Comparison of ENCODE assay signal across 8 mouse cellular contexts in genomic region chr17:79354174-79354443, GRCm38 (mm10). TPM values are rescaled to one million over a fixed set of nuclear protein-coding genes. Genes with fewer than 3 reads are reported as not detected.
DNase-seq lines count a peak whose midpoint lies in the region; ATAC-seq and TF ChIP-seq lines count a peak whose summit lies in the region.

No protein-coding gene starts in this region.

- H3K9ac ChIP-seq in kidney, embryonic 14.5 days (ENCODE audit: low read depth, low read length): peak overlapping the region; percentile 75
- H3K9ac ChIP-seq in MEL (ENCODE audit: control insufficient read depth, low read depth, low read length, poor library complexity, severe bottlenecking): peak overlapping the region; percentile 45
- peak overlapping the region; percentile 75 for H3K9ac ChIP-seq in hindbrain, embryonic 12.5 days
- H3K9ac ChIP-seq in midbrain, embryonic 13.5 days (replicated peaks): peak overlapping the region; percentile 90

- H3K9me3 ChIP-seq in kidney, embryonic 14.5 days (ENCODE audit: control insufficient read depth, low read length): no peaks in the 10 kb centered on the region
- H3K9me3 ChIP-seq in MEL (replicated peaks; ENCODE audit: insufficient read depth, low read length): no peaks in the 10 kb centered on the region
- H3K9me3 ChIP-seq in hindbrain, embryonic 12.5 days (replicated peaks): no peaks in the 10 kb centered on the region
- H3K9me3 ChIP-seq in midbrain, embryonic 13.5 days: no peaks in the 10 kb centered on the region

- H3K4me3 ChIP-seq in kidney, embryonic 14.5 days (ENCODE audit: low read length): peak overlapping the region; percentile 69
- H3K4me3 ChIP-seq in MEL (ENCODE audit: control insufficient read depth in 1 of 2, insufficient read depth in 1 of 2, low read depth in 2 of 2, low read length in 2 of 2): peak overlapping the region; percentile 68 to 73
- H3K4me3 ChIP-seq in hindbrain, embryonic 12.5 days: peak overlapping the region; percentile 68
- H3K4me3 ChIP-seq in midbrain, embryonic 13.5 days (replicated peaks): peak overlapping the region; percentile 82

- no peak for DNase-seq in kidney, adult 9 months
- no peak for DNase-seq in MEL (ENCODE audit: low read depth, low spot score)
- no peak for DNase-seq in cerebellum, postnatal 4 days (ENCODE audit: low spot score in 2 of 2)
- no peak for DNase-seq in ovary, postnatal 36 days (ENCODE audit: low spot score)
- no peak for DNase-seq in thymus, postnatal 10 days (ENCODE audit: low spot score in 2 of 2)

- TF ChIP-seq POLR2A in MEL (IDR thresholded peaks at IDR 0.05; ENCODE audit: control insufficient read depth in 1 of 2, insufficient read depth in 1 of 2, low read depth in 1 of 2, low read length in 2 of 2, poor library complexity in 1 of 2): no peak

- H3K36me3 ChIP-seq in kidney, embryonic 14.5 days (ENCODE audit: control insufficient read depth, insufficient read depth, low read length): no peaks in the 10 kb centered on the region
- no peaks in the 10 kb centered on the region for H3K36me3 ChIP-seq in MEL (ENCODE audit: control insufficient read depth in 1 of 2, insufficient read depth in 2 of 2, low read length in 2 of 2)
- H3K36me3 ChIP-seq in hindbrain, embryonic 12.5 days: no peaks in the 10 kb centered on the region; the same call in 1 of the 2 replicates
- H3K36me3 ChIP-seq in midbrain, embryonic 13.5 days: no peaks in the 10 kb centered on the region

- H3K79me2 ChIP-seq in MEL (ENCODE audit: control insufficient read depth, insufficient read depth, low read length, poor library complexity): no peaks in the 10 kb centered on the region; the same call in none of the 2 replicates

- peak overlapping the region; percentile 100 for H3K4me2 ChIP-seq in kidney, embryonic 14.5 days (replicated peaks; ENCODE audit: low read depth, low read length)
- peak overlapping the region; percentile 92 for H3K4me2 ChIP-seq in hindbrain, embryonic 12.5 days (replicated peaks)
- peak overlapping the region; percentile 86 for H3K4me2 ChIP-seq in midbrain, embryonic 13.5 days (replicated peaks)

- under 1% methylated on average over 6 of the region's 6 CpGs for WGBS in kidney, embryonic 14.5 days
- WGBS in hindbrain, embryonic 12.5 days: 0% methylated on average over 6 of the region's 6 CpGs
- WGBS in midbrain, embryonic 13.5 days: under 1% methylated on average over 6 of the region's 6 CpGs

- TF ChIP-seq RAD21 in MEL (IDR thresholded peaks at IDR 0.05; ENCODE audit: low read depth, low read length): no peak

- H3K4me1 ChIP-seq in kidney, embryonic 14.5 days (ENCODE audit: control insufficient read depth, insufficient read depth, low read length): no peaks in the 10 kb centered on the region; the same call in 1 of the 2 replicates
- 0 out of 4 replicates have a peak, but pooled peaks cover 0 to 6% of the 10 kb centered on the region in 2 experiments for H3K4me1 ChIP-seq in MEL (ENCODE audit: control insufficient read depth in 1 of 2, insufficient read depth in 2 of 2, low read length in 2 of 2)
- peaks cover 19% of the 10 kb centered on the region for H3K4me1 ChIP-seq in hindbrain, embryonic 12.5 days
- H3K4me1 ChIP-seq in midbrain, embryonic 13.5 days (replicated peaks): peaks cover 30% of the 10 kb centered on the region

- ATAC-seq in kidney, embryonic 14.5 days (ENCODE audit: low FRiP score, low TSS enrichment): no peak
- no peak for ATAC-seq in hindbrain, embryonic 12.5 days (ENCODE audit: low FRiP score)
- ATAC-seq in midbrain, embryonic 13.5 days: no peak

- no peak overlapping the region; the same call in 1 of the 2 replicates for H3K27ac ChIP-seq in kidney, embryonic 14.5 days (ENCODE audit: low read depth, low read length)
- peak overlapping the region; percentile 32 for H3K27ac ChIP-seq in MEL (ENCODE audit: control insufficient read depth, low read depth, low read length)
- H3K27ac ChIP-seq in hindbrain, embryonic 12.5 days: peak overlapping the region; percentile 92
- H3K27ac ChIP-seq in midbrain, embryonic 13.5 days: peak overlapping the region; percentile 92

- TF ChIP-seq CTCF in MEL (IDR thresholded peaks at IDR 0.05 in 2 of 3, conservative IDR thresholded peaks at IDR 0.05 in 1 of 3; ENCODE audit: control insufficient read depth in 1 of 3, insufficient read depth in 1 of 3, low read depth in 2 of 3, low read length in 3 of 3, poor library complexity in 1 of 3, severe bottlenecking in 1 of 3): no peak

- H3K27me3 ChIP-seq in kidney, embryonic 14.5 days (ENCODE audit: control insufficient read depth, insufficient read depth, low read length): peaks cover 16% of the 10 kb centered on the region
- H3K27me3 ChIP-seq in MEL (ENCODE audit: control insufficient read depth in 1 of 2, insufficient read depth in 2 of 2, low read length in 2 of 2): no peaks in the 10 kb centered on the region
- 0 out of 2 replicates have a peak, but pooled peaks cover 10% of the 10 kb centered on the region for H3K27me3 ChIP-seq in hindbrain, embryonic 12.5 days
- peaks cover 15% of the 10 kb centered on the region for H3K27me3 ChIP-seq in midbrain, embryonic 13.5 days

- TF ChIP-seq EP300 in MEL (IDR thresholded peaks at IDR 0.05; ENCODE audit: low read depth in 1 of 2, low read length in 2 of 2): no peak

TF ChIP-seq in MEL, 35 proteins besides CTCF, POLR2A, EP300 and RAD21:
- TF ChIP-seq MYB (IDR thresholded peaks at IDR 0.05; ENCODE audit: low read depth, low read length) (0 out of 2 replicates have a peak, but pooled peaks have one; percentile 34), MYC (IDR thresholded peaks at IDR 0.05; ENCODE audit: low read depth, low read length) (no peak), KAT2A (conservative IDR thresholded peaks at IDR 0.05; ENCODE audit: low read depth, low read length) (no peak), ELF1 (IDR thresholded peaks at IDR 0.05; ENCODE audit: low read depth, low read length) (no peak), MXI1 (IDR thresholded peaks at IDR 0.05; ENCODE audit: low read depth, low read length) (peak; percentile 15; the same call in 1 of the 2 replicates), ZNF384 (IDR thresholded peaks at IDR 0.05; ENCODE audit: low read depth, low read length) (peak; percentile 55; the same call in 1 of the 2 replicates), NRF1 (IDR thresholded peaks at IDR 0.05; ENCODE audit: insufficient read depth, low read depth, low read length, poor library complexity, severe bottlenecking) (0 out of 2 replicates have a peak, but pooled peaks have one; percentile 29)

RNA-seq across cellular contexts. Expression of gene Cdc42ep3, which starts 0.8 kb away (rescaled TPM):
- 35.6 and 38.2 TPM in 2 replicates for polyA plus RNA-seq in kidney, embryonic 14.5 days (2014; fragmentation: Nextera tagmentation; extraction: Ambion mirVana)
- total RNA-seq in MEL (2012; rRNA removed): 4.2 and 4.6 TPM in 2 replicates
- polyA plus RNA-seq in MEL (2012; ENCODE audit: insufficient read depth in 1 of 2, insufficient read length in 2 of 2, low read depth in 1 of 2, low replicate concordance in 2 of 2, missing spikeins in 1 of 2): 1 to 10 TPM in 1 of 2 experiments, not detected in 1; 8.4 TPM
- 49.1 and 54.6 TPM in 2 replicates for polyA plus RNA-seq in hindbrain, embryonic 12.5 days (2016; fragmentation: Nextera tagmentation; extraction: Ambion mirVana)
- polyA plus RNA-seq in midbrain, embryonic 13.5 days (2015; fragmentation: Nextera tagmentation; extraction: Ambion mirVana): 31.7 and 36.6 TPM in 2 replicates
